Comparison of ENCODE assay signal across 8 mouse cellular contexts in the genomic region with DNA sequence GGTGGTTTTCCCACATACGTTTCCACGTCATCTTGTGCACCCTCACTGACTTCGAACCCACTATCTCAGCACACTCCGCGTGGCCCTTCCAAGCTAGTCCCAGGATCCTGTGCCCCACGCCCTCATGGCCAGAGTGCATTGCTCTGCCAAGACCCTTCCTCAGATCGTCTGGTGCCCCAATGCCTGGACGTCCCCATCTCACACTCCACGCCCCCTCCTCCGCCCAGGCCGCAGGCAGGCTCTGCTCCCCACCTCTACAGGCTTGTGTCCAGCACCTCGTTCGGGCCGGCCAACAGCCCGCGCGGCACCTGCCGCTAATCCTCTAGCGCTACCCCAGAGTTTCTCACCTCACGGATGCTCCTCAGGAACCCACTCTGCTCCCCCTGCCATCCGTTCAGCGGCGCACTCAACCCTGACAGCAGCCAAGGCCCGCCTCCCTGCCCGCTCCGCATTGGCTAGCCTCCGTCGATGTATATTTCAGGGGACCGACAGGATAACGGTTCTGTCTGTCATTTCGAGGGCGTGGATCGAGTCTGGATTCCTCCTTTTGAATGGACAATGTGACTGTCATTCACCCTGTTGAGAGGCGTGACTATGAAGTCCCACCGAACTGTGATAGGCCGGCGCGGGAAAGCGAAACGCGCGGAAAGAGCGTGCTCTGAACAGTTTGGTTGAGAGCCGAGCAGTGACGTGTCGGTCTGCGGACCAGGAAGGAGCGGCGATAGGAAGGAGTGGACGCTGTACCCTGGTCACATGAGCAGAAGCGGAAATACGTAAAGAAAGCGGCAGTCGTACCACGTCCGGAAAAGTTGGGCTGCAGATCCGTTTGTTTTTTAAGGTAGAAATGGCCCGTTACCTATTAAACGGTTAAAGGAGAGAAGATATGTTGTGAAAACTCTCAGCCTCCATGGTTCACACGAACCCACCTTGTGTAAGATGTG. TPM values are rescaled to one million over a fixed set of nuclear protein-coding genes. Genes with fewer than 3 reads are reported as not detected.
DNase-seq lines count a peak whose midpoint lies in the region; ATAC-seq and TF ChIP-seq lines count a peak whose summit lies in the region.

Stt3a (minus strand) TSS at position 477 of the 941 bp plus-strand sequence.

- DNase-seq in CD4-positive helper T cell, adult 2 months (ENCODE audit: low read depth, low spot score): peak; percentile 100
- DNase-seq in brain, embryonic 18.5 days (ENCODE audit: low read depth, low spot score): peak; percentile 100
- DNase-seq in kidney, postnatal 0 days (ENCODE audit: low spot score): peak; percentile 100
- peak; percentile 91 for DNase-seq in liver, embryonic 11.5 days (ENCODE audit: low spot score)
- peak; percentile 100 for DNase-seq in naive thymus-derived CD4-positive, alpha-beta T cell, adult 2 months (ENCODE audit: low read depth)

- no peak for TF ChIP-seq CTCF in kidney, postnatal 0 days (IDR thresholded peaks at IDR 0.05; ENCODE audit: low read depth)

- peak within 1 kb of the TSS; percentile 95 for H3K4me3 ChIP-seq in heart, embryonic 12.5 days
- H3K4me3 ChIP-seq in kidney, postnatal 0 days (replicated peaks; ENCODE audit: low read depth, low read length): peak within 1 kb of the TSS; percentile 98
- H3K4me3 ChIP-seq in liver, embryonic 11.5 days (ENCODE audit: low read depth, low read length): peak within 1 kb of the TSS; percentile 87
- peak within 1 kb of the TSS; percentile 94 for H3K4me3 ChIP-seq in stomach, embryonic 14.5 days (ENCODE audit: low read depth, low read length)

- WGBS in heart, embryonic 12.5 days: under 1% methylated on average over 60 of the region's 60 CpGs
- WGBS in kidney, postnatal 0 days: under 1% methylated on average over 58 of the region's 60 CpGs
- under 1% methylated on average over 60 of the region's 60 CpGs for WGBS in liver, embryonic 11.5 days
- under 1% methylated on average over 60 of the region's 60 CpGs for WGBS in stomach, embryonic 14.5 days

- peak within 1 kb of the TSS; percentile 93 for H3K27ac ChIP-seq in heart, embryonic 12.5 days (ENCODE audit: poor library complexity, severe bottlenecking)
- peak within 1 kb of the TSS; percentile 97 for H3K27ac ChIP-seq in kidney, postnatal 0 days
- peak within 1 kb of the TSS; percentile 92 for H3K27ac ChIP-seq in liver, embryonic 11.5 days (ENCODE audit: low read depth, low read length)
- peak within 1 kb of the TSS; percentile 83 for H3K27ac ChIP-seq in stomach, embryonic 14.5 days (ENCODE audit: low read length)

- ATAC-seq in erythroid progenitor cell, adult 5-6 weeks (replicated peaks; ENCODE audit: low FRiP score, poor library complexity, severe bottlenecking): peak; percentile 96
- peak; percentile 100 for ATAC-seq in heart, embryonic 12.5 days (ENCODE audit: insufficient number of reproducible peaks, low FRiP score)
- peak; percentile 100 for ATAC-seq in kidney, postnatal 0 days (replicated peaks; ENCODE audit: low FRiP score, low read depth)
- peak; percentile 99 for ATAC-seq in liver, embryonic 11.5 days (replicated peaks; ENCODE audit: low FRiP score)
- peak; percentile 99 for ATAC-seq in stomach, embryonic 14.5 days (ENCODE audit: insufficient number of reproducible peaks, insufficient read depth, low FRiP score, low read depth)

- H3K4me1 ChIP-seq in heart, embryonic 12.5 days (replicated peaks): peaks cover 10% of the 10 kb centered on the region
- H3K4me1 ChIP-seq in kidney, postnatal 0 days (replicated peaks; ENCODE audit: insufficient read depth, low read length): peaks cover 6% of the 10 kb centered on the region; the same call in 1 of the 2 replicates
- H3K4me1 ChIP-seq in liver, embryonic 11.5 days (replicated peaks; ENCODE audit: control insufficient read depth, insufficient read depth, low read length): peaks cover 3% of the 10 kb centered on the region; the same call in 1 of the 2 replicates
- 0 out of 2 replicates have a peak, but pooled peaks cover 5% of the 10 kb centered on the region for H3K4me1 ChIP-seq in stomach, embryonic 14.5 days (ENCODE audit: control insufficient read depth, insufficient read depth, low read length)

- H3K36me3 ChIP-seq in heart, embryonic 12.5 days: peaks cover 18% of the 10 kb centered on the region
- H3K36me3 ChIP-seq in kidney, postnatal 0 days (ENCODE audit: insufficient read depth, low read length): 0 out of 2 replicates have a peak, but pooled peaks cover 6% of the 10 kb centered on the region
- peaks cover 5% of the 10 kb centered on the region; the same call in 1 of the 2 replicates for H3K36me3 ChIP-seq in liver, embryonic 11.5 days (ENCODE audit: control insufficient read depth, insufficient read depth, low read length)
- H3K36me3 ChIP-seq in stomach, embryonic 14.5 days (ENCODE audit: control insufficient read depth, insufficient read depth, low read length): peaks cover 22% of the 10 kb centered on the region

- H3K4me2 ChIP-seq in heart, embryonic 12.5 days: peak within 1 kb of the TSS; percentile 93
- H3K4me2 ChIP-seq in kidney, postnatal 0 days (ENCODE audit: low read length): peak within 1 kb of the TSS; percentile 87
- H3K4me2 ChIP-seq in liver, embryonic 11.5 days: peak within 1 kb of the TSS; percentile 78
- H3K4me2 ChIP-seq in stomach, embryonic 14.5 days (replicated peaks; ENCODE audit: low read depth, low read length): peak within 1 kb of the TSS; percentile 74

- no peaks in the 10 kb centered on the region for H3K9me3 ChIP-seq in heart, embryonic 12.5 days (replicated peaks)
- H3K9me3 ChIP-seq in kidney, postnatal 0 days (replicated peaks; ENCODE audit: low read length): no peaks in the 10 kb centered on the region
- H3K9me3 ChIP-seq in liver, embryonic 11.5 days (ENCODE audit: control insufficient read depth, low read length): no peaks in the 10 kb centered on the region
- no peaks in the 10 kb centered on the region for H3K9me3 ChIP-seq in stomach, embryonic 14.5 days (ENCODE audit: control insufficient read depth, low read depth, low read length)

- peak within 1 kb of the TSS; percentile 97 for H3K9ac ChIP-seq in heart, embryonic 12.5 days
- peak within 1 kb of the TSS; percentile 91 for H3K9ac ChIP-seq in kidney, postnatal 0 days (ENCODE audit: low read depth, low read length)
- H3K9ac ChIP-seq in liver, embryonic 11.5 days (ENCODE audit: low read depth, low read length): peak within 1 kb of the TSS; percentile 87
- peak within 1 kb of the TSS; percentile 66 for H3K9ac ChIP-seq in stomach, embryonic 14.5 days (replicated peaks; ENCODE audit: low read depth, low read length)

- H3K27me3 ChIP-seq in heart, embryonic 12.5 days (replicated peaks): no peaks in the 10 kb centered on the region
- no peaks in the 10 kb centered on the region for H3K27me3 ChIP-seq in kidney, postnatal 0 days (ENCODE audit: insufficient read depth, low read length)
- no peaks in the 10 kb centered on the region for H3K27me3 ChIP-seq in liver, embryonic 11.5 days (replicated peaks; ENCODE audit: control insufficient read depth, insufficient read depth, low read length)
- H3K27me3 ChIP-seq in stomach, embryonic 14.5 days (ENCODE audit: control insufficient read depth, insufficient read depth, low read length): no peaks in the 10 kb centered on the region

RNA-seq across cellular contexts. Expression of gene Stt3a, which starts in this region (rescaled TPM):
- total RNA-seq in erythroid progenitor cell, adult 5-6 weeks (2015; ENCODE audit: low replicate concordance): 96.4 and 165 TPM in 2 replicates
- total RNA-seq in erythroid progenitor cell, adult 5-6 weeks (2017; ENCODE audit: low replicate concordance): 169 and 238 TPM in 2 replicates
- 174 and 184 TPM in 2 replicates for polyA plus RNA-seq in heart, embryonic 12.5 days (2016; fragmentation: Nextera tagmentation; extraction: Ambion mirVana)
- polyA plus RNA-seq in kidney, postnatal 0 days (2015; fragmentation: Nextera tagmentation; extraction: Ambion mirVana): 184 and 224 TPM in 2 replicates
- 296 and 315 TPM in 2 replicates for polyA plus RNA-seq in liver, embryonic 11.5 days (2014; fragmentation: Nextera tagmentation; extraction: Ambion mirVana)
- 240 and 279 TPM in 2 replicates for polyA plus RNA-seq in stomach, embryonic 14.5 days (2014; fragmentation: Nextera tagmentation; extraction: Ambion mirVana)

Comparison
In these comparisons a context has a peak if more than half of its experiments do, and no peak if none do; other contexts are left out.
1. Peak in every context shown above with its lines: DNase-seq, ATAC-seq, H3K4me3 ChIP-seq and H3K27ac ChIP-seq.